Mouse (Mus musculus) neural tube, embryonic 14.5 days (tissue): ENCODE measurements around the gene Pgpep1. TPM values are rescaled to one million over a fixed set of nuclear protein-coding genes. Genes with fewer than 3 reads are reported as not detected.

ENCODE experiments used
- ATAC-seq: fragments of 200-750 bp; cut with Nextera tagmentation; 2 replicates; pipeline ENCODE4 v1.8.0; 2017; ENCODE audit warnings: low read depth, mild to moderate bottlenecking, moderate TSS enrichment, moderate library complexity
- H3K27ac ChIP-seq: fragments of 300-500 bp; sonication (generic); 2 replicates; pipeline ENCODE4 v1.5.1; 2014; ENCODE audit warnings: low read depth, mild to moderate bottlenecking, control low read depth, low read length, moderate library complexity, mixed read lengths
- H3K27me3 ChIP-seq: fragments of 300-500 bp; sonication (generic); 2 replicates; pipeline ENCODE4 v1.6.1; 2014; ENCODE audit warnings: low read length; ENCODE audit not compliant: control insufficient read depth, insufficient read depth
- H3K36me3 ChIP-seq: fragments of 300-500 bp; sonication (generic); 2 replicates; pipeline ENCODE4 v1.6.1; 2014; ENCODE audit warnings: low read length, mixed read lengths; ENCODE audit not compliant: control insufficient read depth, insufficient read depth
- H3K4me1 ChIP-seq: fragments of 300-500 bp; sonication (generic); 2 replicates; pipeline ENCODE4 v1.6.1; 2014; ENCODE audit warnings: low read length; ENCODE audit not compliant: control insufficient read depth, insufficient read depth
- H3K4me2 ChIP-seq: fragments of 300-500 bp; sonication (generic); 2 replicates; pipeline ENCODE4 v1.6.1; 2014; ENCODE audit warnings: mild to moderate bottlenecking, low read depth, low read length, control low read depth
- H3K4me3 ChIP-seq: fragments of 300-500 bp; sonication (generic); 2 replicates; pipeline ENCODE4 v1.5.1; 2014; ENCODE audit warnings: low read depth, low read length, control low read depth, mixed read lengths
- H3K9ac ChIP-seq: fragments of 300-500 bp; sonication (generic); replicated peaks from 2 replicates; pipeline ENCODE4 v1.6.1; 2014; ENCODE audit warnings: low read depth, mild to moderate bottlenecking, control low read depth, low read length, mixed read lengths
- H3K9me3 ChIP-seq: fragments of 300-500 bp; sonication (generic); 2 replicates; pipeline ENCODE4 v1.6.1; 2016; ENCODE audit warnings: low read length; ENCODE audit not compliant: control insufficient read depth
- WGBS: fragments of 180-500 bp; shearing (Covaris S2); extraction: QIAGEN DNeasy Blood & Tissue Kit; methylation state at CpG from one replicate; pipeline ENCODE4 v1.1.7; 2014; 5-methylcytosine and 5-hydroxymethylcytosine counted together
- polyA plus RNA-seq: library from polyadenylated mRNA; unstranded; fragments of >200 nt; fragmentation: Nextera tagmentation; extraction: Ambion mirVana; gene quantifications from 2 replicates; pipeline ENCODE4 v1.2.1, GENCODE M21; 2014

Pgpep1 gene
- polyA plus RNA-seq, 1 experiment from 2014 or later, result 85.2 TPM

- 46% methylated on average over 1 of the region's 1 CpGs for WGBS
- H3K27ac ChIP-seq, result peak overlapping the region; percentile 39; the same call in 1 of the 2 replicates
- H3K9me3 ChIP-seq, result no peaks in the 10 kb centered on the region
- no peak overlapping the region for H3K4me2 ChIP-seq
- H3K9ac ChIP-seq, result no peak overlapping the region
- no peak for ATAC-seq
- peaks cover 24% of the 10 kb centered on the region for H3K4me1 ChIP-seq
- H3K36me3 ChIP-seq, result 0 out of 2 replicates have a peak, but pooled peaks cover 4% of the 10 kb centered on the region
- H3K4me3 ChIP-seq, result no peak overlapping the region
- no peaks in the 10 kb centered on the region for H3K27me3 ChIP-seq
Measured at GRCm38 (mm10) chr8:70648164-70648442, 12.1 kb downstream of the Pgpep1 start.

DNA sequence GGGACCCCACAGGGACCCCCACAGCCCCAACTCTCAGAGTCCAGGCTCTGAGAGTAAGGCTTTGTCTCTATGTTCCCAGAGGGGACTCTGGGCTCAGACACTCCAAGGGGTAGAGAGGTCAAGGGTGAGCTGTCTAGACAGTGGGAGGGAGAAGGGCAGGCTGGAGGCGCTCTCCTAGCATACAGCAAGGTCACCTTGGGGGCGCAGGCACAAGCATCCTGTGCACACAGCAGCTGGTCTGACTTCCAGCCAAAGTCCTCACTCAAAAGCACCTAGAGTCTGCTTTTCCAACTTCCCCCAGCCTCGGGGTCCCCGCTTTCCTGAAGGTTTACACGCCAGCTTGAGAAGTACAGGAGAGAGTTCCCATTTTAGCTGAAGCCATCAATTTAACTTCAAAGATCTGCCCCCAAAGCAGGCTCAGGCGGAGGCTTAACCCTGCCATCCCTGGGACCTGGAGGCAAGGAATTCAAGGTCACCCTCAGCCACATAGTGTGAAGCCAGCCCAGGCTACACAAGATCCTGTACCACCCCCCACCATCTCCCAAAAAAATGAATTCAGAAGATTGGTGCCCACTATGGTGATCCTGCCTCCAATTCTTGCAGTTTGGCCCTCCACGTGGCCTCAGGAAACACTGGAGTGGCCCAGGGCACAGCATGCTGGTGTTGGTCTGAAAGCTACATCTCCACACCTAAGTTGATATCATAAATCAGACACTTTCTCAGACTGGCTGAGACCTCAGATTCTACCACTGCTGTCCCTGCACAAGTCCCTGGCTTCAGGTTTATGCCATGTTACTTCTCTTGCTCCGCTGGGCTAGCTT is 12.6 kb downstream of the Pgpep1 start:
- 0 out of 2 replicates have a peak, but pooled peaks cover 4% of the 10 kb centered on the region for H3K36me3 ChIP-seq
- peak overlapping the region; percentile 39; the same call in 1 of the 2 replicates for H3K27ac ChIP-seq
- no peak overlapping the region for H3K4me3 ChIP-seq
- no peaks in the 10 kb centered on the region for H3K9me3 ChIP-seq
- 34% methylated on average over 8 of the region's 8 CpGs for WGBS
- peaks cover 24% of the 10 kb centered on the region for H3K4me1 ChIP-seq
- no peak overlapping the region for H3K4me2 ChIP-seq
- no peak overlapping the region for H3K9ac ChIP-seq
- no peaks in the 10 kb centered on the region for H3K27me3 ChIP-seq
- ATAC-seq, result no peak

- no peak for ATAC-seq
- H3K4me1 ChIP-seq, result peaks cover 24% of the 10 kb centered on the region
- no peak overlapping the region for H3K4me3 ChIP-seq
- no peaks in the 10 kb centered on the region for H3K9me3 ChIP-seq
- H3K36me3 ChIP-seq, result 0 out of 2 replicates have a peak, but pooled peaks cover 4% of the 10 kb centered on the region
- no peaks in the 10 kb centered on the region for H3K27me3 ChIP-seq
- H3K4me2 ChIP-seq, result no peak overlapping the region
- no peak overlapping the region for H3K27ac ChIP-seq
- H3K9ac ChIP-seq, result no peak overlapping the region
Measured at GRCm38 (mm10) chr8:70646775-70647174, 13.4 kb downstream of the Pgpep1 start.

DNA sequence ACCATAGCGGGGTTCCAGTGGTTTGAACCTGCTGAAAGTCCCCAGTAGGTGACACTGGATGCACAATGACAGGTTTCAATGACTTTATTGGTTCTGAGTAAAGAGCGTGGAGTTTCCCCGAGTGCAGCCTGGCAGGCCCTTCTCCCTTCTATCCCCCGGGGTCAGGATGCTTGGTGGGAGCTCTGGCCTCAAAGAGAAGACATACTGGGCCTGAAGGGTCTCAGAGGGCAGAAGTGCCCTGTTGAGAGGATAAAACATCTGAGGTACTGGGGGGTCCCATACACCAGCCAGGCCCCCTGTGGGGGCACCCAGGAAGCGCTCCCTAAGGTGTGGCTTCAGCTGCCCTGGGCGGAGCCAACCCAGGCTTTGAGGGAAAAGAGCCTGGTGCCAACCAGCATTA is 13.8 kb downstream of the Pgpep1 start:
- H3K4me3 ChIP-seq, result no peak overlapping the region
- H3K4me2 ChIP-seq, result no peak overlapping the region
- 0 out of 2 replicates have a peak, but pooled peaks cover 4% of the 10 kb centered on the region for H3K36me3 ChIP-seq
- ATAC-seq, result no peak
- no peak overlapping the region for H3K9ac ChIP-seq
- H3K27ac ChIP-seq, result no peak overlapping the region
- WGBS, result 61% methylated on average over 6 of the region's 6 CpGs
- H3K27me3 ChIP-seq, result no peaks in the 10 kb centered on the region
- H3K9me3 ChIP-seq, result no peaks in the 10 kb centered on the region
- H3K4me1 ChIP-seq, result peaks cover 24% of the 10 kb centered on the region

DNA sequence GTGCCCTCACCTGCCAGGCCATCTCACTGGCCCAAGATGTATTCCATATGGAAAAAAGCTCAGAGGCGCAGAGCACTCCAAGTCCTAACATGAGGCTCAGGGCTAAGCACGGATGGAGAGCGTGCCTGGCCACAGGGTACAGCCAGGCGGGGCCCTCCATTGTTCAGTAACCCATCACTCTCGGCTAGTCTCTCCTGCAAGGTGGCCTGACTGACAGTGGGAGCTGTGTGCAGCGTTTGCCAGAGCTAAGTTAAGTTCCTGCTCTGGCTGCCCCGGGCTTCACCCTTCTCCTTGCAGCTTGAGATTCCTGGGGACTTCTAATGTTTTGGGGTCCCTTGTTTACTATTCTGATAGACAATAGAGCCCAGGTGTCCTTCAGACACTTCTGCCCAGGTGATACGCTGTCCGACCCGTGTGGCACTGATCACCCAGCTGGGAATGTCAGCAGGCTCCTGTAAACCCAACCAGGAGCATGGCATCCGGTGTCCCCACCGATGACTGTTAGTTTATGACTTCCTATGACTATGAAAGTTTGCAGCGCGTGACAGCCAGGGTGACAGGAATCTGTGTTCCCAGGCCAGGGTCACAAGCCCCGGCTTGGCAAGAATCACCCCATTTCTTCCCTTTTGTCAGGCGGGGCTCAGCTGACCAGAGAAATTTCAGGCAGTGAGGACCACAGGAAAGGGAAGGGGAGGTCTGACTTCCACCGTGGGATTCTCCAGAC is 14.5 kb downstream of the Pgpep1 start:
- ATAC-seq, result no peak
- no peak overlapping the region for H3K27ac ChIP-seq
- H3K4me3 ChIP-seq, result no peak overlapping the region
- peaks cover 24% of the 10 kb centered on the region for H3K4me1 ChIP-seq
- 0 out of 2 replicates have a peak, but pooled peaks cover 4% of the 10 kb centered on the region for H3K36me3 ChIP-seq
- no peak overlapping the region for H3K9ac ChIP-seq
- no peak overlapping the region for H3K4me2 ChIP-seq
- 48% methylated on average over 17 of the region's 17 CpGs for WGBS
- H3K9me3 ChIP-seq, result no peaks in the 10 kb centered on the region
- H3K27me3 ChIP-seq, result no peaks in the 10 kb centered on the region

DNA sequence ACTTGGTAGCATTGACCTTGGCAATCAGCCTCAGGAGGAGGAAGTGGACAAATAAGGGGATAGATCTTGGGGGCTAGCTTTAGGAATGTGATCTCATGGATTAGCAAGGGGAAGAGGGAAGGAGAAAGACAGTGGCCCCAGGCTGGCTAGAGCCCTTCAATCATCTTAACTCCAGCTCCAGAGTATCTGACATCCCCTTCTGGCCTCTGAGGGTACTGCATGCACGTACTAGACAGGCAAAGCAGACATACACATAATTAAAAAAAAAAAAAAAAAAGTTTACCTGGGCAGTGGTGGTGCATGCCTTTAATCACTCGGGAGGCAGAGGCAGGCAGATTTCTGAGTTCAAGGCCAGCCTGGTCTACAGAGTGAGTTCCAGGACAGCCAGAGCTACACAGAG is 16.1 kb downstream of the Pgpep1 start:
- WGBS, result 95% methylated on average over 2 of the region's 2 CpGs

DNA sequence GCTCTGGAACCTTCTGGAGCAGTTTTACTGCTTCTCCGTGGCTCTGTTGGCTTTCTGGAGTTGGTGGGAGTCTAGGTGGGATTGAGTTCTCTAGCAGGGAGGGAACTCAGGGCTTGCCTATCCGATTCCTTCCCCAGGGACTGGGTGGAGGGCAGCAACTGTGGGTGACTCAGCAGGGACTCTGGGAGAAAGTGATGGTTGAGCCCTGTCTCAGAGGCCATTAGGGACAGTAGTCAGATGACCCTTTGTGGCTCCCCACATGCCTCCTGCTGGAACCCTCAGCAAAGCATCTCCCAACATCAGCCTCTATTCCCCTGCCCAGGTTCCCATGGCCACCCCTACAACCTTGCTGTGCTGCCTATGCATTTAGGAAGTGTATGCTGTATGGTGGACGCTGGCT is 17.2 kb downstream of the Pgpep1 start:
- no peak overlapping the region for H3K4me3 ChIP-seq
- no peak overlapping the region for H3K4me2 ChIP-seq
- no peak for ATAC-seq
- no peaks in the 10 kb centered on the region for H3K36me3 ChIP-seq
- 64% methylated on average over 3 of the region's 3 CpGs for WGBS
- H3K4me1 ChIP-seq, result peaks cover 12% of the 10 kb centered on the region
- H3K9ac ChIP-seq, result no peak overlapping the region
- no peaks in the 10 kb centered on the region for H3K9me3 ChIP-seq
- H3K27ac ChIP-seq, result no peak overlapping the region
- H3K27me3 ChIP-seq, result no peaks in the 10 kb centered on the region

More for the DNA sequence above, 16.1 kb downstream of the Pgpep1 start:
- peaks cover 16% of the 10 kb centered on the region for H3K4me1 ChIP-seq
- no peak overlapping the region for H3K27ac ChIP-seq
- H3K4me3 ChIP-seq, result no peak overlapping the region
- H3K4me2 ChIP-seq, result no peak overlapping the region
- H3K36me3 ChIP-seq, result 0 out of 2 replicates have a peak, but pooled peaks cover 4% of the 10 kb centered on the region
- no peak for ATAC-seq
- no peak overlapping the region for H3K9ac ChIP-seq
- no peaks in the 10 kb centered on the region for H3K27me3 ChIP-seq
- no peaks in the 10 kb centered on the region for H3K9me3 ChIP-seq

DNA sequence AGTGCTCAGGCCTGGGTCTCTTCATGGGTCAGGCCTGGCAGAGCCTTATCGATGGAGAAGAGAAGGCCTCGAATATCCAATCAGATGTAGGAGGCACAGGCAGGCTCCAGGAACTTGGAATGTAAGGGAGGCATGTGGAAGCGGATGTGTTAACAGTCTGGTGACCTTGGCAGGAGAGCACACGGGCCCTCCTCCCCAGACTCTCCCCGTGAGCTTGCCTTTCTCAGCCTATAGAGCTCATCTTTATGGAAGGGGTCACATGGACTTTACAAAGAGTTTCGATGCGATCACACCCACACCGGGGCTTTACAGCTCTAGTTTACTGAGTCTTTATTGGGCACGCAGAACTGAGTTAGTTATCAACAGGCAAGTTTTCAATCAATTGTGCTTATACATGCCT is 21.4 kb downstream of the Pgpep1 start:
- H3K27ac ChIP-seq, result no peak overlapping the region

GRCm38 (mm10) chr8:70636838-70637237 is 23.4 kb downstream of the Pgpep1 start:
- no peaks in the 10 kb centered on the region for H3K27me3 ChIP-seq
- H3K27ac ChIP-seq, result no peak overlapping the region
- WGBS, result 66% methylated on average over 8 of the region's 8 CpGs
- ATAC-seq, result no peak
- H3K9me3 ChIP-seq, result no peaks in the 10 kb centered on the region
- H3K4me3 ChIP-seq, result no peak overlapping the region
- H3K4me1 ChIP-seq, result no peaks in the 10 kb centered on the region
- no peak overlapping the region for H3K9ac ChIP-seq
- no peaks in the 10 kb centered on the region for H3K36me3 ChIP-seq
- no peak overlapping the region for H3K4me2 ChIP-seq

More for the DNA sequence above, 21.4 kb downstream of the Pgpep1 start:
- ATAC-seq, result no peak
- H3K4me2 ChIP-seq, result no peak overlapping the region
- no peaks in the 10 kb centered on the region for H3K27me3 ChIP-seq
- H3K9ac ChIP-seq, result no peak overlapping the region
- WGBS, result 76% methylated on average over 9 of the region's 9 CpGs
- H3K9me3 ChIP-seq, result no peaks in the 10 kb centered on the region
- no peak overlapping the region for H3K4me3 ChIP-seq
- H3K36me3 ChIP-seq, result no peaks in the 10 kb centered on the region
- H3K4me1 ChIP-seq, result no peaks in the 10 kb centered on the region
